Mouse (Mus musculus): Measurements from ENCODE around the gene Sohlh2. TPM values are rescaled to one million over a fixed set of nuclear protein-coding genes. Genes with fewer than 3 reads are reported as not detected.

Sohlh2 gene
- 0.63 TPM for polyA plus RNA-seq (2014; fragmentation: Illumina TruSeq; extraction: RNeasy Lipid Tissue Mini Kit (QIAGEN cat#74804))

GRCm38 (mm10) chr3:55181766-55182165 lies at the start of gene Sohlh2:
Gene Sohlh2 (plus strand): TSS chr3:55182028.

GRCm38 (mm10) chr3:55137039-55137438 lies 44.8 kb upstream of the Sohlh2 start, which contains the start of gene Ccdc169:
Gene Ccdc169 (plus strand): TSS chr3:55137339.

GRCm38 (mm10) chr3:55241730-55242421 lies 60.0 kb downstream of the Sohlh2 start, which contains the start of gene Dclk1:
Gene Dclk1 (plus strand): TSS chr3:55242364.

Other genes starting within 250 kb of the Sohlh2 start
- not detected for gene Ccna1, start 126.5 kb upstream of the Sohlh2 start, polyA plus RNA-seq (2014; fragmentation: Illumina TruSeq; extraction: RNeasy Lipid Tissue Mini Kit (QIAGEN cat#74804))
- gene Spg20, start 69.9 kb upstream of the Sohlh2 start, polyA plus RNA-seq (2014; fragmentation: Illumina TruSeq; extraction: RNeasy Lipid Tissue Mini Kit (QIAGEN cat#74804)): 41.4 TPM
- gene Ccdc169, start 44.7 kb upstream of the Sohlh2 start, polyA plus RNA-seq (2014; fragmentation: Illumina TruSeq; extraction: RNeasy Lipid Tissue Mini Kit (QIAGEN cat#74804)): 0.14 TPM
- 24.1 TPM for gene Dclk1, start 60.3 kb downstream of the Sohlh2 start, polyA plus RNA-seq (2014; fragmentation: Illumina TruSeq; extraction: RNeasy Lipid Tissue Mini Kit (QIAGEN cat#74804))

All from ovary, adult 10 weeks (tissue).